Mouse (Mus musculus): ENCODE measurements around the gene Proser3.

The Proser3 gene

DNA sequence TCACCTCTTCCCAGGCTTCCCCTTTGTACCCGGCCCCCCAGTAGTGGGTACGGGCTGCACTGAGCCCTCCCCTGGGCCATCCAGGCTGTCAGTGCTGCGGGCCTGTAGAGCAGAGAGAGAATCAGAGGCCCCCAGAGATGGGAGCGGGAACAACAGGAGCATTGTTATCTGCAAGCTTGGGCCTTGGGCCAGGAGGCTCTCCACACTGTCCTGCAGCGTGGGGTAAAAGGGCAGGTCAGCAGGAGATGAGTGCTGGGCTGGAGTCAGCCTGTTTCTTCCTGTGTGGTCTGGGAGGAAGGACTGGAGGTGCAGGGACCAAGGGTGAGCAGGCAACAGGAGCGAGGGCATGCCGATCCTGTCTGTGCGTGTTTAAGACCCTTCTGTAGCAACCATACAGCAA is 19.2 kb downstream of the Proser3 start:
- peak; percentile 53; the same call in 1 of the 2 replicates for TF ChIP-seq GATA4 (IDR thresholded peaks at IDR 0.05; ENCODE audit: insufficient replicate concordance, low read length)

DNA sequence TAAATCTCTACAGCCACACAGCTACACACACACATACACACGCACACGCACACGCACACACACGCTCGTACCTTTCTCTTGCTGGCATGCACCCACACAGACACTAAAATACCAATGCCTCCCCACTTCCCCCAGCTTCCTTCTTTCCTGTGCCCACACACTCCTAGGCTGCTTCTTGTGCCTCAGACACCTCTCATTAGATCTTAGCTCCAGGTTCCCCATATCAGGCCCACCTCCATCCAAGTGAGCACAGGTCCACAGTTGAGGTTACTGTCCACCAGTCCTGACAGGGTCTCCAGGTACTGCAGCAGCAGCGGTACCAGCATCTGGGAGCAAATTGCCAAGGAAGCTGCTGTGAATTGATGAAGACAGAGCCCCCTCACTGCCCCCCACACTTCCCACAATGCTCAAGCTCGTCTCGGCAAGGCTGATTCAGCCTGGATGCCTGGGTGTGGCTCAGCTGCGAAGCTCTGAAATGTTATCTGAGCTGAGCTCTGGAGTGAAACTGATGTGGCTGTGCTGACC is 20.7 kb downstream of the Proser3 start:
- no peak for TF ChIP-seq GATA4 (IDR thresholded peaks at IDR 0.05; ENCODE audit: insufficient replicate concordance, low read length)

DNA sequence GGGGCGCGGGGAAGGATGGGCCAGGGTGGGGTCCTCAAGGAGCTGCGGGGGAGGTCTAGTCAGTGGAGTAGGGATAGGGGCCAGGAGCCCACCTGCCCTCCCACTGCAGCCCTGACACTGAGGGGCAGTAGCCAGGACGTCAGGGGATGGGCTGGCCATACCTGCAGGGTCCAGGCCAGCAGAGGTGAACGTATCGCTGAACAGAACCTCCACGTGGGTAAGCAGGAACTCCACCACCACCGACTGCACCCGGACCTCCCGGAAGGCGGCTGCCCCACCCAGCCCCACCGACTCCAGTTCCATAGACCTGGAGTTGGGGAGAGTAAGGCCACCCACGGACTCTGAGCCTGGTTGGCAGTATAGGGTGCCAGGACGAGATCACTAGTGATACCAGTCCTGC is 25.1 kb downstream of the Proser3 start:
- no peak for TF ChIP-seq GATA4 (IDR thresholded peaks at IDR 0.05; ENCODE audit: insufficient replicate concordance, low read length)

DNA sequence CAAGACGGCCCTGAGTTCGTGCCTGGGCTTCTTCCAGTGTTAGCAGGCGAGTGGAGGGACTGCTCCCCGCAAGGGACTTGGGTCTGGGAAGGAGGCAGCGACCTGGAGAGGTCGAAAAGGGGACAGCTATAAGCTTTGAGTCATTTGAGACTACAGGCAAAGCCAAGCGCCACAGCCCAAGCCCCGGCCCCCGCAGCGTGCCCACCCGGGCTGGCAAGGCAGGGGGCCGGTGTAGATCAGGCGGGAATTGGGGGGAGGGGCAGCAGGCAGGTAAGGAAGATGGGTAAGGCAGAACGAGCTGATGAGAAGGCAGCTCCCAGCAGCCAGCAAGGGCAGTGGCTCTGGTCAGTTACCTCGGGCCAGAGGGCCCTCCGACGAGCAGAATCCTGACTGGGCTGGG is 25.7 kb downstream of the Proser3 start:
- TF ChIP-seq GATA4 (IDR thresholded peaks at IDR 0.05; ENCODE audit: insufficient replicate concordance, low read length), result no peak

DNA sequence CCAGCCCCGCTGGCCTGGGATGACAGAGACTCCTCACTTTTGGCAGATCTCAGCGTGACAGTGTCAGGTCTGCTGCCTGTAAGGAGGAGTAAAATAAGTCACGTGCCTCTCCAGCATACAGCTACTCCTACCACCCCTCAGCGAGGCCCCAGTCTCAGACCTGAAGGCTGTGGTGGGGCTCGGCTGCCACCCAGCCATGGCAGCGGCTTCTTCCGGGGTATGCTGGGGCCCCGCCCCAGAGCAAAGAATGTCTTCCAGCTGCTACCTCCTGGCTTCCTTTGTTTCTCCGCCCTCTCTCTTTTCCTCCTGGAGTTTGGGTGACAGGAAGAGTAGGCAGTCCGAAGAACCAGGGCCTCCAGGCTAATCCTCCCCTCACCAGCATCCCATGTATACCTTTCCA is 26.1 kb downstream of the Proser3 start:
- no peak for TF ChIP-seq GATA4 (IDR thresholded peaks at IDR 0.05; ENCODE audit: insufficient replicate concordance, low read length)

DNA sequence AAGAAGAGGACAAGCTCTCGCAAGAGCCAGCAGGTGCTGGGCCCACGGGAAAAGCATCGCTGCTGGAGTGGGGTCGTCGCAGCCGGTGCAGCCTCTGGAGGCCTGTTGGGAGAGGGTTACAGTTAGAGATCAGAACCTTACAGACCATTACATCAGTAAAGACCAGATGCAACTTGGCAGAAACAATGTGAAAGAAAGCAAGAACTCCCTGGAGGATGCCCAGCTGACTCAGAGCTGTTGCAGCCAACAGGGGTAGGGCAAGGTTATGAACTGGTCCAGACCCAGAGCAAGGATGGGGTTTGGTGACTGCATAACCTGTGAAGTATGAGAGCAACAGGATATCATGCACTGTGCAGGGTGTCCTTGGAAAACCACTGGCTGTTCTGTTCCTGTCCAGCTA is 27.6 kb downstream of the Proser3 start:
- no peak for TF ChIP-seq GATA4 (IDR thresholded peaks at IDR 0.05; ENCODE audit: insufficient replicate concordance, low read length)

DNA sequence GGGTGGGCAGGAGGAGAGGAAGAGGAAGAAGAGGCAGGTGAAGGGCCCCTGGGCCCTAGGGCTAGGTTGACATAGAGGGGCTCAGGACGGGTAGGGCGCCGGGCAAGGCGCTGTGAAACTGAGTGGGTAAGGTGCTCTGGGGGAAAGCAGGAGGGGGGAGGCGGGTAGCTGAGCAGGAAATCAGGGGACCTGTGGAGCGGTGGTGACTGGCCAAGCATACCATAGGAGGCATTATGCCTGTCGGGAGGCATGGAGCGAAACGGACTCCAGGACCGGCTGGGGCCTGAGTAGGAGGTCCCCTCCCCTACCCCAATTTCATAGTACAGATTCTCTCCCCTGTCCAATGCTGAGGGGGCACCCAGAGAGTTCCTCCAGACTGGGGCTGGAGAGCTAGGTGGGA is 29.2 kb downstream of the Proser3 start:
- no peak for TF ChIP-seq GATA4 (IDR thresholded peaks at IDR 0.05; ENCODE audit: insufficient replicate concordance, low read length)

DNA sequence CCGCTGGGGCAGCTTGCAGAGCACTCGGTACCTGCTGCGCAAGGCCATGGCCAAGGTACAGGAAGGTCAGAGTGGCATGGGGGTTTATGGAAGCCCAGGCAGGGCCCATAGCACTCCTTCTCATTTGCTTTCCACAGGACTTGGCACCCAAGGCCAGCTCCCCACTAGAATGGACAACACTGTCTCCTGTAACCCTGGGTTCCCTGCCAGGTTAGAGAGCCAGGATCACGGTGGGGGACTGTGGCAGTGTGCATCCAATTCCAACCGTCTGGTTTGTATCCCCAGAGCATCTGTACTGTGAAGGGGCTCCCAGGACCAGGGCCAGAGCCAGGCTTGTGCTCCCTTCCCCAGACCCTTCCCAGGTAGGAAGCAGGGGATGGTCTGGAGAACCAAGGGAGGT is 31.2 kb downstream of the Proser3 start:
- TF ChIP-seq GATA4 (IDR thresholded peaks at IDR 0.05; ENCODE audit: insufficient replicate concordance, low read length), result no peak

DNA sequence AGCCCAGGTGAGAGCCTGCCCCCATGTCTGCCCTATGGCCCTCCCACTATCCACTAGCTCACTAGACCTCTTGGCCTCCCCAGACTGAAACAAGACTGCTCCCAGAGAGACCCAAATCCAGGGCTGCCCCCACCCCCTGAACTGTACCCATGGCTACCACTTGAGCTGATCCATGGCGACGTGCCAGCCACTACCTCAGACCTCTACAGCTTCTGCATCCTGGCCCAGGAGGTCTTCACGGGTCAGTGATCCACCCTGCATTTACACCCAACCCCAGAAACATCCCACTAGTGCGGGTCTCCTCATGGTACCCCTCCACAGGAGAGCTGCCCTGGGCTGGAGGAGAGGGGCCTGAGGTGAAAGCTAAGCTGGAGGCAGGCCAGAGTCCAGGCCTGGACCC is 31.7 kb downstream of the Proser3 start:
- TF ChIP-seq GATA4 (IDR thresholded peaks at IDR 0.05; ENCODE audit: insufficient replicate concordance, low read length), result no peak

DNA sequence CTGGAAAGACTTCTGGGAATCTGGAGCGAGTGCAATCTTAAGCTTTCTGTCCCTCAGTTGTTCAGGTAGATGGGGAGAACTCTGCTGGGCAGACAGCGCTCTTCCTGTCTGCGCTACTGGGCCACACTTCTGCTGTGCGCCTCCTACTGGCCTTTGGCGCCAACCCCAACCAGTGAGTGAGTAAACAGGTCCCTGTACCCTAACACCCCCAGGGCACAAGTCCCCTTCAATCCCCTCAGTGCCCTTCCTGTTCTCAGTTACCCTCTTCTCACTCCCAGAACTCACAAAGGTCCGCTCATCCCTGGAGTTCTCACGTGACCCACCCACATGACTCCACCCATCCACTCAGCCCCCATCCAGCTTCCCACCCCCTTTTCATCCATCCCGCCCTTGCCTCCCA is 33.8 kb downstream of the Proser3 start:
- TF ChIP-seq GATA4 (IDR thresholded peaks at IDR 0.05; ENCODE audit: insufficient replicate concordance, low read length), result no peak

DNA sequence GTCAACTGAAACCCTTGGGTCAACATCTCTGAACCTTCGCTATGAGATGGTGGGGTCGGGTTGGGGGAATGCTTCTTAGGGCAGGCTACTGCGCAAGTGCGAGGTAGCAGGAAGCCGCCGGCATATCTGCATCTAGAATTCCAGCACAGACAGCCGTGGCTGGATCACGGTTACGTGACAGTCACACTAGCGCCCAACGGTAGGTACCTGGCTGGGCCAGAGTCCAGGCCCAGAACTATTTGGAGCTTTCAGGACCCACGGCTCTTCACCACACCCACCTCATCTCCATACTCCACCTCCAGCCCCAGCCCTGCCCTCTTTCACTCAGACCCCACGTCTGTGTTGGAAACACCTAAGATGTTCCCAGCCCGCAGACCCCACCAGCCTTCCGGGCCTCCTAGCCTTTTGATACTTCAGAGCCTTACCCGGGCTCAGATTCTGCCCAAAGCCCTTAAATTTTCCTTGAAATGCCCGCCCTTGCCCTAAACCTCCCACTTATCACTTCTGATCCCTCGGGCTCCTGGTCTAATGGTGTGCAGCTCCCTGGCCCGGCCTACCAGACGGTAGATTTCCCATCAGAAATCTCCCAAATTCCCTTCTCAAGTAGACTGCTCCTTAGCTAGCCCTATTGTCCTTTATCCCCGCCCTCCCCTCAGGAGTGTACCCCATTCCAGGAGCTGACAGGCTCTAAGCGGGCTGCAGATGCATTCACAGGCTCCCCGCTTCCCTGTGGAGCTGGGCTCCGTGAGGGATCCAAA is 36.9 kb downstream of the Proser3 start:
- TF ChIP-seq GATA4 (IDR thresholded peaks at IDR 0.05; ENCODE audit: insufficient replicate concordance, low read length), result no peak

DNA sequence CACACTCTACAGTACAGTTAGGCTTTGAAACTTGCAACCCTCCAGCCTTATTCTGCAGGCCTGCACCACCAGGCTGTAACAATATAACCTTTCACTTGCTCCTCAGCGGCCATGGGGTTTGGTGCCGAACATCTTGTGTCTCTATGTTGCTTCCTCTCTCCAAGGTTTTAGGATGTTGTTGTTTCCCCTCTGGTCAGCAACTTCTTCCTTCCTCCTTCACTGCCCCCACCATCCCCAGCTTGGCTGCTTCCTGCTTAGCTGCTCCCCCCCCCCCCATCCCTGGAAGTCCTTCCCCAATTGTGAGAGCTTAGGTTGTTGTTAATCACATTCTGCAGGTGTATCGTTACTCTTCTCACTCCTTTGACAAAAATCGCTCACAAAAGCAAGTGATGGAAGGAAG is 44.0 kb downstream of the Proser3 start:
- TF ChIP-seq GATA4 (IDR thresholded peaks at IDR 0.05; ENCODE audit: insufficient replicate concordance, low read length), result no peak

DNA sequence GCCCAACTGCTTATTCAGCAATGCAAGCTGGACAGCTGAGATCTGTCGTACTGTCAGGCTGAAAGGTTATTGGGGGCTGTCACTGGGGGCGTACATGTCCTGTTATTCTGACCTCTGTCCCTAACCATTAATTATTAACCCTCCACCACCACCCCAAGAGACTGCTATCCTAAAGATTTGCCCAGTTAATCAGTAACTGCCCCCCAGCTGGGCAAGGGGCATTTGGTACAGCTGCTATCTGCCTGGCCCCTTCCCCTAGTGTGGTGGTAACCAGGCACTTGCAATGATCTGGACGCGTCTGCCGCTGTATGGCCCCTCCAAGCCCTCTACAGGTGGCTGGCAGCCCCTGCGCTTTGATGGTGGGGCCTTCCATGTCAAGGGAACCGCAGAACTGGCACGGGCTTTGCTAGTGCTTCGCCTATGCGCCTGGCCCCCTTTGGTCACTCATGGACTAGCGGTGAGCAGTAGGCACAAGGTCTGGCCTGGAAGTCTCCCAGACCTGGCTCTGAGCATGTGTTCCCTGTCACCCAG is 58.6 kb downstream of the Proser3 start, which contains the start of gene Prodh2:
TSS of gene Prodh2 (plus strand) at position 222 of the 531 bp plus-strand sequence.
- TF ChIP-seq GATA4 (IDR thresholded peaks at IDR 0.05; ENCODE audit: insufficient replicate concordance, low read length), result no peak; the same call in 1 of the 2 replicates

DNA sequence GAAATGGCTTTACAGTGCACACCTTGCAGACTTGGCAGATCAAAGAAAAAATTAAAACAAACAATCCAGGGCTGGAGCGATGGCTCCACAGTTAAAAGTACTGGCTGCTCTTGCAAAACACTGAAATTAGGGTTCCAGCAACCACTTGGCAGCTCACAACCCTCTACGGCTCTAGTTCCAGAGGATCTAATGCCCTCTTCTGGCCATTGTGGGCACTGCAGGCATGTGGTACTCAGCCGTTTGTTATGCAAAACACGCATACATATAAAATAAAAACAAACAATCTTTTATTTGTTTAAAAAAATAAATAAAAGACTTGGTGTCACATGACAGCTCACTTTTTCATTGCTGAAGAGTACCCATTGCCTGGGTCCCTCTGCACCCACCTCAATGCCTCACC is 59.3 kb downstream of the Proser3 start:
- no peak for TF ChIP-seq GATA4 (IDR thresholded peaks at IDR 0.05; ENCODE audit: insufficient replicate concordance, low read length)

DNA sequence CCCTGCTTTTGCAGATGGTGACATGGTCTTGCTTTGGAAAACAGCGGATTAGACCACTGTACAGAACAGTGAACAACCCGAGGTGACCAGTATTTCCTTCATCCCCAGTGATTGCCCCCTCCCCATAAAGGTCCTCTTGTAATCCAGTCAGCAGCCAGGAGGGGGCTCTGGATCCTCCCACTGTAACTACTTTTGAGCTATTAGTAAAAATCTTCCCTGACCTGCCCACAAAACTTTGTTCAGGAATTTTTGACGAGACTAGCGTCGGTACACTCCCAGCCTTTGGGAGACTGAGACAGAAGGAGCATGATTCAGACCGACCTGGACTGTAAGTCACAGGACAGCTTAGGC is 61.2 kb downstream of the Proser3 start:
- TF ChIP-seq GATA4 (IDR thresholded peaks at IDR 0.05; ENCODE audit: insufficient replicate concordance, low read length), result no peak

DNA sequence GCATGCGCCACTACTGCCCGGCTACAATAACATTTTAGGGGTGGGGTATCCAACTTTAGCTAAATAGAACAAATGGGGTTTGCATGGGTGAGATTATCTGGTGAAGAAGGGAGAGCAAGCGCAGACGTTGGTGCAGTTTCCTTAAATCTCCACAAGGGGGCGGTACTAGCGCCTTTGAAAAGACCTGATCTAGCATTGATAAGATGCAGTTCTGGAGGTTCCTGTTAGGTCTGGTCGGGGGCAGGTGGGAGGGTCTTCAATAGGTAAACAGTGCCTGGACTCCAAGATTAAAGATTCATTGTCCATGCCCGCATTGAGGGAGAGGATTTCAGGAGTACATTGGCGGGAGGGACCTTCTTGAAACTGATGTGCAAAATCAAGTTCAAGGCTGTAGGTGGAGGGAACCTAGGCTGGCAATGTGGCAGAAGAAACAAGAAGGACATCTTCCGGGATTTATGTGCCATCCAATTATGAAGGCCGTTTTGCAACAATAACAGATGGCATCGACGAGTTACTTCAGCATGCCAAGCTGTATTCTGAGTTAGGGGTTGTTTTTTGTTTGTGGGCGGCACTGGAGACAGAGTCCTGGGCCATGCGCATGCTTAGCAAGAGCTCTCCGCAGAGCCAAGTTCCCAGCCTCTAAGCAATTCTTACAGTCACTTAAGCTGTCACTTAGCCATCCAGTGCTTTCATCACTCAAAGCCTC is 61.7 kb downstream of the Proser3 start:
- peak; percentile 55; the same call in 1 of the 2 replicates for TF ChIP-seq GATA4 (IDR thresholded peaks at IDR 0.05; ENCODE audit: insufficient replicate concordance, low read length)

Measured in liver, adult (tissue).